Mouse (Mus musculus) hindbrain, postnatal 0 days (tissue): ENCODE measurements at regions not wholly inside any gene's neighbourhood (a gene's known extent, or its start where the extent isn't known, plus 50 kb on each side); places are given as distances from the start of the nearest gene placed in this dataset.
"Not testable (repeated sequence)": the region's sequence is repeated elsewhere in the genome, so short reads cannot be mapped to it uniquely, and the experiment has no call there.

Source experiments
- ATAC-seq: fragments of 200-750 bp; cut with Nextera tagmentation; 2 replicates; pipeline ENCODE4 v1.8.0; 2017; ENCODE audit warnings: mild to moderate bottlenecking, moderate TSS enrichment, moderate library complexity
- DNase-seq: peaks from one replicate; pipeline ENCODE4 v3.0.0-alpha.2; 2015; ENCODE audit warnings: low spot score
- H3K27ac ChIP-seq: fragments of 300-500 bp; sonication (generic); 2 replicates; pipeline ENCODE4 v1.5.1; 2014; ENCODE audit warnings: mild to moderate bottlenecking
- H3K27me3 ChIP-seq: fragments of 300-500 bp; sonication (generic); 2 replicates; pipeline ENCODE4 v1.6.1; 2014; ENCODE audit warnings: low read length, mixed read lengths; ENCODE audit not compliant: insufficient read depth
- H3K36me3 ChIP-seq: fragments of 300-500 bp; sonication (generic); 2 replicates; pipeline ENCODE4 v1.6.1; 2014; ENCODE audit warnings: low read length, mixed read lengths; ENCODE audit not compliant: insufficient read depth
- H3K4me1 ChIP-seq: fragments of 300-500 bp; sonication (generic); 2 replicates; pipeline ENCODE4 v1.6.1; 2014; ENCODE audit warnings: antibody characterized with exemption, low read length, mixed read lengths; ENCODE audit not compliant: insufficient read depth
- H3K4me2 ChIP-seq: fragments of 300-500 bp; sonication (generic); 2 replicates; pipeline ENCODE4 v1.6.1; 2014; ENCODE audit warnings: low read depth, mild to moderate bottlenecking, low read length, moderate library complexity, mixed read lengths
- H3K4me3 ChIP-seq: fragments of 300-500 bp; sonication (generic); 2 replicates; pipeline ENCODE4 v1.5.1; 2014; ENCODE audit warnings: low read length
- H3K9ac ChIP-seq: fragments of 300-500 bp; sonication (generic); replicated peaks from 2 replicates; pipeline ENCODE4 v1.6.1; 2014; ENCODE audit warnings: mild to moderate bottlenecking, low read length, moderate library complexity, mixed read lengths
- H3K9me3 ChIP-seq: fragments of 300-500 bp; sonication (generic); 2 replicates; pipeline ENCODE4 v1.6.1; 2016; ENCODE audit warnings: low read length, mixed read lengths
- CTCF ChIP-seq: IDR thresholded peaks from 2 replicates; pipeline ENCODE4 v1.5.1; 2016; ENCODE audit warnings: antibody characterized with exemption, control low read depth, low read depth
- WGBS: fragments of 180-500 bp; shearing (Covaris S2); extraction: QIAGEN DNeasy Blood & Tissue Kit; methylation state at CpG from one replicate; pipeline ENCODE4 v1.1.7; 2014; 5-methylcytosine and 5-hydroxymethylcytosine counted together

DNA sequence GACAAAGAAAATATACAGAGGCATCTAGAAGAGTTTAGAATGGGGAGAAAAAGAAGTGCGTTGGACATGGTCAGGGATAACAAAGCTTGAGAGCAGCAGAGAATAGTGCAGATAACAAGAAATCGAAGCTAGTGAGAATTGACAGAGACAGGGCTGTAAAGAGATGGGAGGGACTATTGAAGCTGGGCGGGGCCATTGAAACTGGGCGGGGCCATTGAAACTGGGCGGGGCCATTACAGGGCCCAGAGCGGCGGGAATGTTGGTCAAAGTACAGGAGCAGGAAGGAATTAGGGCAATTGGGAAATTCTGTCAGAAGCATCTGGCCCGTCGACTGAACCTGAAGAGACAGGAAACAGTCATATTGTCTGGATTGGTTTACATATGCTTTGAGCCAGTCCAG is 243.3 kb upstream of the Srek1ip1 start:
- H3K4me2 ChIP-seq: no peak overlapping the region
- WGBS: 85% methylated on average over 9 of the region's 9 CpGs
- TF ChIP-seq CTCF: no peak

DNA sequence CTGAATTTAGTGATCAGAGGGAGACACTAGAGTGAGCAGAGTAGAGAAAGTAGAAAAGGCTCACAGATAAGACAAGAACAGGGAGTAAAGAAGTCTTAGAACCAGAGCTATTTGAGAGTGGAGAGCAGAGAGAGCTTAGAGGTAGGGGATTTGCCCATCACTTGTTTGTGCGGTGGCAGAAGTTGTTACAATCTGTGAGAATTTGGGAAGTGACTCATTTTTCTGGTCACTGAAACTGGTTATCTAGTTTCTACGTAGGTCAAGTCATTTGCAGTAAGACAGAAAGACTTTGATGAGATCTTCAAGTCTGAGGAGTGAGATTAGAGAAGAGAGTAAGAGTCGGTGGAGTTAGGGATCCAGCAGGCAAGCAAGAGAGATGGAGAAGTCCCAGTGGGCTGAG is 239.0 kb upstream of the Srek1ip1 start:
- no peaks in the 10 kb centered on the region for H3K4me1 ChIP-seq
- DNase-seq (no peak), ATAC-seq (no peak)
- no peaks in the 10 kb centered on the region for H3K27me3 ChIP-seq
- no peak overlapping the region for H3K4me2 ChIP-seq
- H3K4me3 ChIP-seq: no peak overlapping the region
- TF ChIP-seq CTCF: no peak
- no peak overlapping the region for H3K27ac ChIP-seq
- no peak overlapping the region for H3K9ac ChIP-seq
- no peaks in the 10 kb centered on the region for H3K36me3 ChIP-seq
- WGBS: 90% methylated on average over 3 of the region's 3 CpGs
- H3K9me3 ChIP-seq: no peaks in the 10 kb centered on the region

More for the DNA sequence above, 243.3 kb upstream of the Srek1ip1 start:
- Histone ChIP-seq H3K36me3 (no peaks in the 10 kb centered on the region), H3K4me1 (no peaks in the 10 kb centered on the region), H3K9me3 (no peaks in the 10 kb centered on the region), H3K9ac (no peak overlapping the region), H3K27ac (no peak overlapping the region), H3K4me3 (no peak overlapping the region), H3K27me3 (no peaks in the 10 kb centered on the region)
- no peak for DNase-seq
- no peak for ATAC-seq

DNA sequence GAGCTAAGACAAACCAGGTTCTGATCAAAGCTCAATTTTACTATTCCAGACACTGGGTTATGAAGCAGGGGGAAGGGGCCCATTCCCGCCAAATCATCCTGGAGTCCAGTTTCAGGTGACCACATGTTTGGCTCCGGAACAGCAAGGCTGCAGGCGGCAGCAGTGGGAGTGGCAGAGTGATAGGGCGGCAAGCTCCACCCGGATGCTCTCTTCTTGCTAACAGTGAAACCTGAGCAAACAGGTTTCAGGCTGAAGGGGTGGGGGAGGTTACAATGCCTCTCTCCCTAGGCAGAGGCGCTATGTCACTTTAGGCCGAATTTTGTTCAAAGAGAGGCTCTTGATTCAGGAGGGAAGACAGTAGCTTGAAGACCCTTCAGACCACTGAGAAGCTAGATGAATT is 235.7 kb upstream of the Srek1ip1 start:
- not testable (repeated sequence) for H3K4me3 ChIP-seq, H3K27ac ChIP-seq, H3K9ac ChIP-seq, H3K27me3 ChIP-seq, H3K9me3 ChIP-seq, H3K4me1 ChIP-seq, ATAC-seq, DNase-seq, H3K4me2 ChIP-seq, H3K36me3 ChIP-seq
- WGBS: 47% methylated on average over 7 of the region's 7 CpGs

DNA sequence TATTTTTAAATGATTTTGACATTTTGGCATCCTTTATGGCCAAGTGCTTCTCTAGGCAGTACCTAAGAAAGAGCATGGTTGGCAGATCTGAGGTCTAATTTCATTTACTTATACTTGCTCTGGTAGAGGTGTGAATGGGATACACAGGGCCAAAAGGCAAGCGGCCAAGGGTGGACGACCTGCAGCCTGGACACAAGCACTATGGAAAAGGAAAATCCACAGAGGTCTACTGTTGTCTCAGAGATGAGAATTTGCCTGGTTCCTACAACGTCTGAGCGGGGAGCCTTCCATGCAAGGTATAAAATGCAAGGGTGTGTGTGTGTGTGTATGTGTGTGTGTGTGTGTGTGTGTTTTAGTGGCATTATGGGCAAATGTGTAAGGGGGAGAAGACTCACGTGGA is 232.4 kb upstream of the Srek1ip1 start:
- Histone ChIP-seq H3K36me3 (no peaks in the 10 kb centered on the region), H3K9me3 (no peaks in the 10 kb centered on the region), H3K27ac (no peak overlapping the region), H3K27me3 (no peaks in the 10 kb centered on the region), H3K4me2 (0 out of 2 replicates have a peak overlapping the region, but pooled peaks have one; percentile 34), H3K4me1 (0 out of 2 replicates have a peak, but pooled peaks cover 3% of the 10 kb centered on the region), H3K4me3 (no peak overlapping the region), H3K9ac (no peak overlapping the region)
- WGBS: 60% methylated on average over 5 of the region's 5 CpGs
- DNase-seq (no peak), ATAC-seq (no peak)
- TF ChIP-seq CTCF: no peak

- 38% methylated on average over 15 of the region's 15 CpGs for WGBS
- no peak overlapping the region for H3K9ac ChIP-seq
- no peak overlapping the region for H3K27ac ChIP-seq
- peak overlapping the region; percentile 34 for H3K4me2 ChIP-seq
- TF ChIP-seq CTCF: no peak
- no peaks in the 10 kb centered on the region for H3K9me3 ChIP-seq
- ATAC-seq (peak; percentile 77), DNase-seq (peak; percentile 40)
- 0 out of 2 replicates have a peak, but pooled peaks cover 3% of the 10 kb centered on the region for H3K4me1 ChIP-seq
- no peaks in the 10 kb centered on the region for H3K27me3 ChIP-seq
- H3K4me3 ChIP-seq: no peak overlapping the region; the same call in 1 of the 2 replicates
- H3K36me3 ChIP-seq: no peaks in the 10 kb centered on the region
These were observed 231.7 kb upstream of the Srek1ip1 start for GRCm38 (mm10) chr13:104560500-104561114.

GRCm38 (mm10) chr13:104562536-104562935 is 229.7 kb upstream of the Srek1ip1 start:
- no peaks in the 10 kb centered on the region for H3K9me3 ChIP-seq
- ATAC-seq (no peak), DNase-seq (no peak)
- H3K4me2 ChIP-seq: no peak overlapping the region
- no peaks in the 10 kb centered on the region for H3K27me3 ChIP-seq
- 51% methylated on average over 3 of the region's 3 CpGs for WGBS
- H3K36me3 ChIP-seq: no peaks in the 10 kb centered on the region
- no peak overlapping the region for H3K9ac ChIP-seq
- 0 out of 2 replicates have a peak, but pooled peaks cover 3% of the 10 kb centered on the region for H3K4me1 ChIP-seq
- no peak overlapping the region for H3K27ac ChIP-seq
- TF ChIP-seq CTCF: no peak
- H3K4me3 ChIP-seq: no peak overlapping the region

DNA sequence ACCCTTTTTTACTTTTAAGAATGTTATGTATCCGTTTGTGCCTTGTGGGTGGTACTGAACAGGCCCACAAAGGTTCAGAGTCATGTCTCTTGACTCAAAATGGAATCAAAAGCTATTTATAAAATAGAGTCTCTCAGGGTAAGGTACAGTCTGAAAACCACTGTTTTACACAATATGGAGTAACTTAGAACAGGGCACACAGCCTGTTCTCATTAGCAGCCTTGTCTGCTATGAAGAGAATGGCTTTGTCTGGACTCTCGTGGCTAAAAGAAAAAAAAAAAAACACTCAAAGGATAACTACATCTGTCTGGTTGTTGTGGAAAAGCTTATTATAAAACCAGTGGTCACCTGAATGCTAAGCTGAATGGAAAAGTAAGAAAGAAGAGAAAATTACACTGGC is 229.3 kb upstream of the Srek1ip1 start:
- TF ChIP-seq CTCF: no peak
- no peak overlapping the region for H3K4me3 ChIP-seq
- no peak overlapping the region for H3K4me2 ChIP-seq
- no peak overlapping the region for H3K9ac ChIP-seq
- no peak for DNase-seq
- H3K27me3 ChIP-seq: no peaks in the 10 kb centered on the region
- H3K4me1 ChIP-seq: 0 out of 2 replicates have a peak, but pooled peaks cover 3% of the 10 kb centered on the region
- no peaks in the 10 kb centered on the region for H3K9me3 ChIP-seq
- H3K27ac ChIP-seq: no peak overlapping the region
- 42% methylated on average over 2 of the region's 2 CpGs for WGBS
- no peak for ATAC-seq
- H3K36me3 ChIP-seq: no peaks in the 10 kb centered on the region
